Comparison of ENCODE assay signal across 26 mouse cellular contexts in the genomic region with DNA sequence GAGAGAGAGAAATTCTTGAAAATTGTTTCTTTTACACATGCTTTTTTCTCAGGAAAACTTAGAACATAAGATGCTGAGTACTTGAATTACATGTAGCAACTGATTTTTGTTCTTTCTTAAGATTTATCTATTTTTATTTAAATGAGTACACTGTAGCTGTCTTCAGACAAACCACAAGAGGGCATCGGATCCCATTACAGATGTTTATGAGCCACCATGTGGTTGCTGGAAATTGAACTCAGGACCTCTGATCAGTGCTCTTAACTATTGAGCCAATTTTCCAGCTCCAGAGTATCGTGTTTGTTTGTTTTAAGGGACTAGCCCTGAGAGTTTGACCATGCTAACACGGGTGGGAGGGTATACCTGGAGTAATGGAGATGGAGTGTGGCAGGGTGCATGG. TPM values are rescaled to one million over a fixed set of nuclear protein-coding genes. Genes with fewer than 3 reads are reported as not detected.
DNase-seq lines count a peak whose midpoint lies in the region; ATAC-seq and TF ChIP-seq lines count a peak whose summit lies in the region.
"Had no signal": no experiment of that assay in that cellular context is flagged by ENCODE, and none has a peak within 500 bp of the region (broad histone marks: within the 10 kb centered on the region; RNA-seq: fewer than 3 reads in every experiment).

No protein-coding gene starts in this region.

- no peaks in the 10 kb centered on the region for H3K9me3 ChIP-seq in liver, postnatal 0 days (ENCODE audit: low read length)
- H3K9me3 ChIP-seq in liver, embryonic 12.5 days (replicated peaks), result no peaks in the 10 kb centered on the region
- no peaks in the 10 kb centered on the region for H3K9me3 ChIP-seq in hindbrain, embryonic 14.5 days (ENCODE audit: control insufficient read depth, low read length)
- H3K9me3 ChIP-seq: liver, embryonic 15.5 days; midbrain, embryonic 10.5 days had no signal

- TF ChIP-seq EP300 in heart, adult 2 months (IDR thresholded peaks at IDR 0.05; ENCODE audit: insufficient read depth, low read depth, low read length), result no peak
- no peak for TF ChIP-seq EP300 in liver, postnatal 0 days (IDR thresholded peaks at IDR 0.05; ENCODE audit: low read depth)

- H3K4me1 ChIP-seq in heart, adult 2 months (ENCODE audit: control insufficient read depth, insufficient read depth, low read length), result no peaks in the 10 kb centered on the region
- H3K4me1 ChIP-seq in liver, postnatal 0 days (ENCODE audit: insufficient read depth), result no peaks in the 10 kb centered on the region
- no peaks in the 10 kb centered on the region for H3K4me1 ChIP-seq in liver, embryonic 12.5 days
- H3K4me1 ChIP-seq in hindbrain, embryonic 14.5 days (replicated peaks; ENCODE audit: control insufficient read depth, insufficient read depth, low read length), result no peaks in the 10 kb centered on the region
- H3K4me1 ChIP-seq: liver, embryonic 15.5 days; midbrain, embryonic 10.5 days had no signal

- H3K27me3 ChIP-seq in heart, adult 2 months (ENCODE audit: control insufficient read depth, insufficient read depth, low read length), result no peaks in the 10 kb centered on the region
- no peaks in the 10 kb centered on the region for H3K27me3 ChIP-seq in liver, postnatal 0 days (ENCODE audit: insufficient read depth, low read length)
- no peaks in the 10 kb centered on the region for H3K27me3 ChIP-seq in liver, embryonic 12.5 days (replicated peaks)
- no peaks in the 10 kb centered on the region for H3K27me3 ChIP-seq in hindbrain, embryonic 14.5 days (ENCODE audit: control insufficient read depth, insufficient read depth, low read length)
- H3K27me3 ChIP-seq: liver, embryonic 15.5 days had no signal

- TF ChIP-seq POLR2A in heart, adult 2 months (IDR thresholded peaks at IDR 0.05; ENCODE audit: insufficient read depth, low read depth, low read length), result no peak

- ATAC-seq in liver, postnatal 0 days, result no peak
- ATAC-seq in liver, embryonic 12.5 days, result no peak
- ATAC-seq in hindbrain, embryonic 14.5 days (ENCODE audit: low FRiP score), result no peak
- ATAC-seq: activated CD4-positive, CD25-positive, alpha-beta regulatory T cell, adult 4 months; hindbrain, postnatal 0 days had no signal

- H3K36me3 ChIP-seq in heart, adult 2 months (ENCODE audit: control insufficient read depth, insufficient read depth, low read length), result no peaks in the 10 kb centered on the region
- no peaks in the 10 kb centered on the region for H3K36me3 ChIP-seq in liver, postnatal 0 days (replicated peaks; ENCODE audit: insufficient read depth, low read length)
- H3K36me3 ChIP-seq in liver, embryonic 12.5 days, result no peaks in the 10 kb centered on the region
- H3K36me3 ChIP-seq in hindbrain, embryonic 14.5 days (replicated peaks; ENCODE audit: control insufficient read depth, insufficient read depth), result no peaks in the 10 kb centered on the region
- H3K36me3 ChIP-seq: liver, embryonic 15.5 days; midbrain, embryonic 10.5 days had no signal

- intact Hi-C loops in heart, adult 2 months (cut with DNase I), result no loop called here
- intact Hi-C loops in heart, postnatal 10 days (cut with DNase I), result no loop called here

- DNase-seq in heart, adult 2 months, result no peak
- DNase-seq in heart, postnatal 10 days, result no peak
- DNase-seq in liver, postnatal 0 days, result no peak
- DNase-seq in A20 (ENCODE audit: low read depth, low spot score) (peak; percentile 14), ZHBTc4 (ENCODE audit: low read depth, low spot score) (peak; percentile 9)
- no peak for DNase-seq in hindbrain, embryonic 14.5 days (ENCODE audit: low spot score)
- no peak for DNase-seq in right cerebral cortex, postnatal 25 days
- DNase-seq: cerebellum, postnatal 10 days; heart, postnatal 4 days; kidney, adult 9 months; layer of hippocampus, postnatal 36 days; left cerebral cortex, postnatal 4 days; lung, postnatal 4 days; right cerebral cortex, postnatal 14 days had no signal

- no peaks in the 10 kb centered on the region for H3K79me2 ChIP-seq in heart, adult 2 months (replicated peaks; ENCODE audit: control insufficient read depth, insufficient read depth, low read length)

- H3K9ac ChIP-seq in heart, adult 2 months (ENCODE audit: low read depth, low read length), result no peak overlapping the region
- H3K9ac ChIP-seq in liver, postnatal 0 days (replicated peaks), result no peak overlapping the region
- no peak overlapping the region for H3K9ac ChIP-seq in liver, embryonic 12.5 days
- no peak overlapping the region for H3K9ac ChIP-seq in hindbrain, embryonic 14.5 days
- H3K9ac ChIP-seq: liver, embryonic 15.5 days had no signal

- H3K27ac ChIP-seq in heart, adult 2 months, result no peak overlapping the region
- no peak overlapping the region for H3K27ac ChIP-seq in liver, postnatal 0 days (ENCODE audit: low read depth)
- H3K27ac ChIP-seq in liver, embryonic 12.5 days, result no peak overlapping the region
- no peak overlapping the region for H3K27ac ChIP-seq in hindbrain, embryonic 14.5 days
- H3K27ac ChIP-seq: hindbrain, postnatal 0 days; liver, embryonic 15.5 days; midbrain, embryonic 10.5 days had no signal

- H3K4me2 ChIP-seq in liver, postnatal 0 days (ENCODE audit: low read depth, low read length), result no peak overlapping the region
- H3K4me2 ChIP-seq in liver, embryonic 12.5 days, result no peak overlapping the region
- no peak overlapping the region for H3K4me2 ChIP-seq in hindbrain, embryonic 14.5 days (replicated peaks)
- H3K4me2 ChIP-seq: heart, embryonic 11.5 days; liver, embryonic 15.5 days had no signal

- H3K4me3 ChIP-seq in heart, adult 2 months, result no peak overlapping the region
- H3K4me3 ChIP-seq in liver, postnatal 0 days (ENCODE audit: low read depth, low read length), result no peak overlapping the region
- H3K4me3 ChIP-seq in liver, embryonic 12.5 days, result no peak overlapping the region
- H3K4me3 ChIP-seq in hindbrain, embryonic 14.5 days (replicated peaks; ENCODE audit: low read length), result no peak overlapping the region
- H3K4me3 ChIP-seq: liver, embryonic 15.5 days; midbrain, embryonic 10.5 days had no signal

- TF ChIP-seq CTCF in heart, adult 2 months (IDR thresholded peaks at IDR 0.05), result peak; percentile 49
- TF ChIP-seq CTCF in liver, postnatal 0 days (IDR thresholded peaks at IDR 0.05; ENCODE audit: low read depth), result peak; percentile 27

- whole genome bisulfite sequencing in heart, adult 2 months, result 64% methylated on average over 3 of the region's 3 CpGs
- WGBS in liver, postnatal 0 days (ENCODE audit: insufficient replicate concordance), result 51% methylated on average over 3 of the region's 3 CpGs
- 35% methylated on average over 3 of the region's 3 CpGs for WGBS in liver, embryonic 12.5 days (ENCODE audit: insufficient replicate concordance)
- WGBS in hindbrain, embryonic 14.5 days, result 69% methylated on average over 3 of the region's 3 CpGs

RNA-seq across cellular contexts. Expression of gene Neu4, which starts 8.6 kb away (rescaled TPM):
- not detected for total RNA-seq in heart, adult 2 months (2021)
- 0.06 TPM in 1 of 2 replicates, not detected in the other for polyA plus RNA-seq in heart, adult 2 months (2012; rRNA removed)
- not detected for total RNA-seq in heart, postnatal 10 days (2021)
- polyA plus RNA-seq in liver, postnatal 0 days (2015; fragmentation: Nextera tagmentation; extraction: Ambion mirVana), result not detected in 2 replicates
- polyA plus RNA-seq in liver, embryonic 12.5 days (2016; fragmentation: Nextera tagmentation; extraction: Ambion mirVana), result not detected in 2 replicates
- 0.04 and 0.16 TPM in 2 replicates for polyA plus RNA-seq in hindbrain, embryonic 14.5 days (2014; fragmentation: Nextera tagmentation; extraction: Ambion mirVana)
- total RNA-seq: gastrocnemius, postnatal 4 days; heart, postnatal 4 days had no signal
- polyA plus RNA-seq: C2C12; forebrain, embryonic 11.5 days; heart, embryonic 11.5 days; large intestine, adult 2 months; liver, embryonic 15.5 days; midbrain, embryonic 10.5 days; neural tube, embryonic 14.5 days; testis, adult 2 months had no signal

RNA-seq across cellular contexts. Expression of gene Gal3st2c, which starts 21.3 kb away (rescaled TPM):
- 1 to 10 TPM in 1 of 2 experiments, under 1 TPM in 1; 0.80 to 1.1 TPM for total RNA-seq in heart, adult 2 months (2021)
- polyA plus RNA-seq in heart, adult 2 months (2012; rRNA removed), result 0.44 and 0.76 TPM in 2 replicates
- under 1 TPM; 0.55 to 0.77 TPM for total RNA-seq in heart, postnatal 10 days (2021)
- not detected in 2 replicates for polyA plus RNA-seq in liver, postnatal 0 days (2015; fragmentation: Nextera tagmentation; extraction: Ambion mirVana)
- not detected in 2 replicates for polyA plus RNA-seq in liver, embryonic 12.5 days (2016; fragmentation: Nextera tagmentation; extraction: Ambion mirVana)
- not detected in 2 replicates for polyA plus RNA-seq in hindbrain, embryonic 14.5 days (2014; fragmentation: Nextera tagmentation; extraction: Ambion mirVana)
- total RNA-seq: hindbrain, postnatal 0 days had no signal
- polyA plus RNA-seq: C2C12; forebrain, embryonic 11.5 days; heart, embryonic 11.5 days; hindbrain, postnatal 0 days; liver, embryonic 15.5 days; midbrain, embryonic 10.5 days; neural tube, embryonic 14.5 days; testis, adult 2 months had no signal

RNA-seq across cellular contexts. Expression of gene Pdcd1, which starts 40.7 kb away (rescaled TPM):
- total RNA-seq in heart, adult 2 months (2021), result not detected
- 0.06 and 0.09 TPM in 2 replicates for polyA plus RNA-seq in heart, adult 2 months (2012; rRNA removed)
- not detected for total RNA-seq in heart, postnatal 10 days (2021)
- polyA plus RNA-seq in liver, postnatal 0 days (2015; fragmentation: Nextera tagmentation; extraction: Ambion mirVana), result 0.15 TPM in 2 replicates
- polyA plus RNA-seq in liver, embryonic 12.5 days (2016; fragmentation: Nextera tagmentation; extraction: Ambion mirVana), result not detected in 2 replicates
- polyA plus RNA-seq in hindbrain, embryonic 14.5 days (2014; fragmentation: Nextera tagmentation; extraction: Ambion mirVana), result not detected in 2 replicates
- total RNA-seq: gastrocnemius, postnatal 4 days; heart, postnatal 4 days; hindbrain, postnatal 0 days; layer of hippocampus, postnatal 36 days had no signal
- polyA plus RNA-seq: C2C12; forebrain, embryonic 11.5 days; hindbrain, postnatal 0 days; neural tube, embryonic 14.5 days; testis, adult 2 months had no signal

Comparison
In these comparisons a context has a peak if more than half of its experiments do, and no peak if none do; other contexts are left out.
1. DNase-seq: peak in A20 (single experiment) and ZHBTc4 (single experiment); none in heart, adult 2 months (0 of 2), heart, postnatal 10 days (0 of 2), liver, postnatal 0 days (single experiment), hindbrain, embryonic 14.5 days (single experiment) and right cerebral cortex, postnatal 25 days (single experiment).